Mouse (Mus musculus): Measurements from ENCODE around the gene Dnajb14. TPM values are rescaled to one million over a fixed set of nuclear protein-coding genes. Genes with fewer than 3 reads are reported as not detected.
A peak's percentile ranks its signal among the peaks of the same experiment; 100 is the strongest.

Dnajb14 gene
- polyA plus RNA-seq (2015; fragmentation: Nextera tagmentation; extraction: Ambion mirVana) = 12.9 and 14.4 TPM in 2 replicates

DNA sequence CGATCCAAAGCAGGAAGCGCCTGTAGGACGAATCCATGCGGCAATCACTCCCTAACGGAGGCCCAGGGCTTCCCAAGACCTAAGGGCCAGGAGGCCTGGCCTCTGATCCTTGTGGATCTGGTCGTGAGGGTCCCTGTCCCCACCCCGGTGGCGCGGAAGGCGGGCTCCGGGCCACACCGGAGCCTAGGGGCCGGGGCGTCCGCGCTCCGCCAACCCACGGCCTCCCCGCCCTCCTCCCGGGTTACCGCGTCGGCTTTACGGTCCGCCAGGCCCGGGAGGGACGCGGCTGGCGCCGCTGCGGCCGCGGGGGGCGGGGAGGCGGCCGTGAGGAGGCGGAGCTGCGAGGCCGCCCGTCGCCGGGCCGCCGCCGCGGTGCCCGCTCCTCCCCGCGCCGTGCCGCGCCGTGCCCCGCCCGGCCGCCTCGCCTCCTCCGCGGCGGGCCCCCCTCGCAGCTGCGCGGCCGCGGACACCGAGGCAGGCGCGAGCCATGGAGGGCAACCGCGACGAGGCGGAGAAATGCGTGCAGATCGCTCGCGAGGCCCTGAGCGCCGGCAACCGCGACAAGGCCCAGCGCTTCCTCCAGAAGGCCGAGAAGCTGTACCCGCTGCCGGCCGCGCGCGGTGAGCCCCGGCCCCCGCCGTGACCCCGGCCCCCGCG, at the start of gene Dnajb14:
Gene Dnajb14 (plus strand): TSS at position 239 of the 657 bp plus-strand sequence.
- Histone ChIP-seq H3K27ac (replicated peaks) (peak within 1 kb of the TSS; percentile 98), H3K9me3 (no peaks in the 10 kb centered on the region), H3K4me3 (peak within 1 kb of the TSS; percentile 75), H3K9ac (replicated peaks) (peak within 1 kb of the TSS; percentile 96), H3K4me2 (replicated peaks) (peak within 1 kb of the TSS; percentile 86), H3K27me3 (no peaks in the 10 kb centered on the region), H3K36me3 (peaks cover 2% of the 10 kb centered on the region; the same call in 1 of the 2 replicates), H3K4me1 (peaks cover 31% of the 10 kb centered on the region)
- 2% methylated on average over 61 of the region's 94 CpGs for WGBS
- ATAC-seq (replicated peaks) = peak; percentile 9; the same call in 1 of the 2 replicates

DNA sequence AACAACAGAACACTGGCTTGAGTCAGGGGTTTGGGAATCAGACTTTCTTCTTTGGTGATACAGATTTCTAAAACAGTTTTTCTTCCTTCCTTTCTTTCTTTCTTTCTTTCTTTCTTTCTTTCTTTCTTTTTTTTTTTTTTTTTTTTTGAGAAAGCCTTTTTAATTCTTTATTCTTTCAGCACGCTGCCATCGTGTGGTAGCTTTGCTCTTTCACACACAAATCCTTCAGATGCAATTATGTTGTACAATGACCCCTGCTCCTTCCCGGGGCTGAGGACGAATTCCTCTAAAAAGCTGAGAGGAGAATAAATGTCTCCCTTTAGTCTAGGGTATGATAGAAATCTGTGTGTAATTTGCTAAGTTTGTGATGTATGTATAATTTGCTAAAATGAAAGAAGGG, 48.8 kb upstream of the Dnajb14 start:
- H3K27me3 ChIP-seq = no peaks in the 10 kb centered on the region
- H3K9me3 ChIP-seq = no peaks in the 10 kb centered on the region
- under 1% methylated on average over 4 of the region's 4 CpGs for WGBS
- H3K4me1 ChIP-seq = no peaks in the 10 kb centered on the region
- no peak for ATAC-seq (replicated peaks)
- H3K27ac ChIP-seq (replicated peaks) = no peak overlapping the region
- no peak overlapping the region for H3K4me2 ChIP-seq (replicated peaks)
- H3K9ac ChIP-seq (replicated peaks) = no peak overlapping the region
- no peaks in the 10 kb centered on the region for H3K36me3 ChIP-seq
- no peak overlapping the region for H3K4me3 ChIP-seq

DNA sequence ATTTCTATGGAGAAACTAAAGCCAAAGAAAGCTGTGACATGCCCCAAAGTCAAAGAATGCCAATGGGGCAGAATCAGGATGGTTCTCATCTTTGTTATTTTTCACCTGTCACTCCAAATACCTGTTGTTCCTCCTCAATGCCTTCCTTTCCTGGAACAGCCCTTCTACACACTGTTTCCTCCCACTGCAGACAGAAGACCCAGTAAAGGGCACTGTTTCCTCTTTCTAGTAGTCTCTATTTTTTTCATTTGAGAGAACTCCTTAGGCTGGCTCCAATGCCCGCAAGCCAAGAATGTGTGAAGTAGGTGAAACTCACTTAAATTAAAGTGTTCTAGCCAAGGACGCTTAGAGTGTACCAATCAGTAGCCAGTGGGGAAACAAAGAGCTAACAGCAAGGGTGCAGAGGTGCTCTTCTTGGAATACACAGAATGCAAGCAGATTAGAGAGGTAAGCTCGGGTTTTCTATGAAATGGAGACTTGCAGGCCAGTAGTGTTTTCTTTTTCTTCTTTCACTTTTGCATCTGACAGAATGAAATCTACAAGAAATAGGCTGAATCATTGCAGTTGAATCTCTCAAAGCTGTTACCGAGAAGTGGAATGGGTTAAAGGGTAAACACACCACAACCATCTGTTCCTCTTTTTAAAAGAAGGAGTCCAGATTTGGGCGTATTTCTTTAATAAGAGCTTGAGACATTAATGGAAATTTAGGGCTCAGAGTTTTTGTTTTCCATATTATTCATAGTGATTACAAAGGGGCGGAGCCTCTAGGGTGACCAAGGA, 46.6 kb upstream of the Dnajb14 start:
- H3K36me3 ChIP-seq = no peaks in the 10 kb centered on the region
- no peak overlapping the region for H3K27ac ChIP-seq (replicated peaks)
- H3K4me1 ChIP-seq = no peaks in the 10 kb centered on the region
- ATAC-seq (replicated peaks) = no peak
- no peak overlapping the region for H3K4me3 ChIP-seq
- H3K9me3 ChIP-seq = no peaks in the 10 kb centered on the region
- WGBS = 66% methylated on average over 6 of the region's 6 CpGs
- H3K9ac ChIP-seq (replicated peaks) = no peak overlapping the region
- no peak overlapping the region for H3K4me2 ChIP-seq (replicated peaks)
- H3K27me3 ChIP-seq = no peaks in the 10 kb centered on the region

DNA sequence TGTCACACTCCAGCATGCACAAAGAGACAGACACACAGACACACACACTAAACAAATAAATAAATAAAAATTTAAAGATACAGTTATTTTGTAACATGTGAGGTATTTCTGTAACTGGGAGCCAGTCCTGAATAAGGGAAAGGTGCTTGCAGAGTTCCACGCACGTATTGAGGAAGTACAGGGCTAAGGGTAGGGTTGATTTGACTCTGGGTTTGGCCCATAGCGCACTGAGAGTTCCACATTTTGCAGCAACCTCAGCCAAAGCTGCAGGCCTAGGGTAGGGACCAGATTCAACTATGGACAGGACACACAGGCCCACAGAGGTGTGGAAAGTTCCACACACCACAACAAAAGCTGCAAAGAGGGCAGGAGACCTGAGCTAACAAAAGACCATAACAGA, 44.2 kb upstream of the Dnajb14 start:
- ATAC-seq (replicated peaks) = no peak
- 95% methylated on average over 3 of the region's 3 CpGs for WGBS

DNA sequence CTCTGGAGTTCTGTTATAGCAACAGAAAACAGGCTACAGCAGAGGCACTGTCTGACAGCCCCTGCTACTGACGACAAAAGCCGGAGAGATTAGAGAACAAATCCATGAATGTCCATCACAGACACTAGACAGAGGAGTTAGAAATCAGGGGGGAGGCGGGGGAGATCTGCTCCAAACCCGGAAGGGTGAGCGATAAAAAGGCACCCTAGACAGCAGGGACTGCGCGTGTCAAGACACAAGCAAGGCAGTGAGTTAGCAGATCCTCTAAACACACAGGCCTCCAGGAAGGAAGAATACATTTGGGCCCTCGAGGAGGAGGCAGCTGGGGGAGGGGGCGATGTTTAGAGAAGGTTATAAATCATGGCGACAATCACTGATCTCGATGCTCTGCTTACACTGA, 39.8 kb upstream of the Dnajb14 start:
- Histone ChIP-seq H3K9me3 (no peaks in the 10 kb centered on the region), H3K4me3 (no peak overlapping the region), H3K36me3 (no peaks in the 10 kb centered on the region), H3K9ac (replicated peaks) (no peak overlapping the region), H3K4me1 (no peaks in the 10 kb centered on the region), H3K27ac (replicated peaks) (no peak overlapping the region), H3K4me2 (replicated peaks) (no peak overlapping the region), H3K27me3 (no peaks in the 10 kb centered on the region)
- WGBS = 49% methylated on average over 11 of the region's 11 CpGs
- no peak for ATAC-seq (replicated peaks)

More for the DNA sequence above, 44.2 kb upstream of the Dnajb14 start:
- no peaks in the 10 kb centered on the region for H3K36me3 ChIP-seq
- no peaks in the 10 kb centered on the region for H3K27me3 ChIP-seq
- no peak overlapping the region for H3K4me3 ChIP-seq
- no peak overlapping the region for H3K27ac ChIP-seq (replicated peaks)
- no peak overlapping the region for H3K4me2 ChIP-seq (replicated peaks)
- H3K9ac ChIP-seq (replicated peaks) = no peak overlapping the region
- H3K9me3 ChIP-seq = no peaks in the 10 kb centered on the region
- no peaks in the 10 kb centered on the region for H3K4me1 ChIP-seq

DNA sequence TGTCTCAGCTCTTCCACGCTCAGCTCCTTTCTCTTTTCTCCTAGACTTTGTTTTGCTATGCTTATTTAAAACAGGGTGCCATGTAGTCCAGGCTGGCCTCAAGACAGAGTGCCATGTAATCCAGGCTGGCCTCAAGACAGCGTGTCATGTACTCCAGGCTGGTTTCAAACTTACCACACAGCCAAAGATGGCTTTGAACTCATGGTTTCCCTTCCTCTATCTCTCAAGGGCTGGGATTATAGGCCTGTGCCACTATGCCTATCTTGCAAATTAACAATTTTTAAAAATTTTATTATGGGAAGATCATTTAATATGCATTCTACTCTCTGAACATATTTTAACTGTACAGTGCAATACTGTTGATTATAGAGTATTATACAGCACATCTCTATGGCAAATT, 36.3 kb upstream of the Dnajb14 start:
- no peak overlapping the region for H3K9ac ChIP-seq (replicated peaks)
- ATAC-seq (replicated peaks) = no peak
- 86% methylated on average over 2 of the region's 2 CpGs for whole genome bisulfite sequencing
- no peaks in the 10 kb centered on the region for H3K4me1 ChIP-seq
- no peaks in the 10 kb centered on the region for H3K27me3 ChIP-seq
- H3K4me3 ChIP-seq = no peak overlapping the region
- no peak overlapping the region for H3K27ac ChIP-seq (replicated peaks)
- no peaks in the 10 kb centered on the region for H3K36me3 ChIP-seq
- no peaks in the 10 kb centered on the region for H3K9me3 ChIP-seq
- no peak overlapping the region for H3K4me2 ChIP-seq (replicated peaks)

DNA sequence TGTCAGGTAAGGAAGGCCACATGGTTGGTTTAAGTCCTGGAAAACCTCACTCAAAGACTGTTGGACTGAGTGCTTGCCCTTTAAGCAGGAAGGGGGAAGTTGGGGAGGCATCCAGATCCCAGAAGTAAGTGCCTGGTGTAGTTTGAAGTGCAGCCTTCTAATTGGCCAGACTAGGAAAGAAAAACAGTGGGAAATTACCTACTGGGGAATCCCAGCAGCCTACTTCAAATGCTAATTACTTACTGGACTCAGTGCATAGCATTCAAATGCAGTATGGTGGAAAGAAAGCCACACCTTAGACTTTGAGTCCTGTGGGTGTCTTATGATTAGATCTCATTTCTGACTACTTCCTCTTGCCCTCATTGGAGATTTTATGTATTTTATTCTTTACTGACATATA, 34.3 kb upstream of the Dnajb14 start:
- no peak overlapping the region for H3K4me2 ChIP-seq (replicated peaks)
- H3K4me3 ChIP-seq = no peak overlapping the region
- no peak overlapping the region for H3K9ac ChIP-seq (replicated peaks)
- no peaks in the 10 kb centered on the region for H3K9me3 ChIP-seq
- no peaks in the 10 kb centered on the region for H3K27me3 ChIP-seq
- no peaks in the 10 kb centered on the region for H3K4me1 ChIP-seq
- no peaks in the 10 kb centered on the region for H3K36me3 ChIP-seq
- H3K27ac ChIP-seq (replicated peaks) = no peak overlapping the region
- no peak for ATAC-seq (replicated peaks)

DNA sequence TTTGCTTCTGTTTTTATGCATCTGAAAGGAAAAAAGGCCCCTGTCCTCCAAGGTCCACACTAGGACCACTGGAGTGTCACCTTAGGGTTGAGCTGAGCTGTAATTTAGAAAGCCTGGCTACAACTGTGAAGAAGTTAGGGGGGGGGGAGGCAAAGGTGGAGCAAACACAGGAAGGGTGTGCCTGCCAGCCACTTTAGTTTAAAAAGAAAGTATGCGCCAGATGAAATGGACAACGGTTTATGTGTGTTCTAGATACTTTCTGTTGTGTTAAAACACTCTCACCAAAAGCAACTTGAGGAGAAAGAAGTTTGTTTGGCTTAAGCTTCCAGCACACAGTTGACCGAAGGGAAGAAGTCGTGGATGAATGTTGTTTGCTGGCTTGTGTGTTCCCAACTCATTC, 33.8 kb upstream of the Dnajb14 start:
- WGBS = 84% methylated on average over 4 of the region's 4 CpGs

DNA sequence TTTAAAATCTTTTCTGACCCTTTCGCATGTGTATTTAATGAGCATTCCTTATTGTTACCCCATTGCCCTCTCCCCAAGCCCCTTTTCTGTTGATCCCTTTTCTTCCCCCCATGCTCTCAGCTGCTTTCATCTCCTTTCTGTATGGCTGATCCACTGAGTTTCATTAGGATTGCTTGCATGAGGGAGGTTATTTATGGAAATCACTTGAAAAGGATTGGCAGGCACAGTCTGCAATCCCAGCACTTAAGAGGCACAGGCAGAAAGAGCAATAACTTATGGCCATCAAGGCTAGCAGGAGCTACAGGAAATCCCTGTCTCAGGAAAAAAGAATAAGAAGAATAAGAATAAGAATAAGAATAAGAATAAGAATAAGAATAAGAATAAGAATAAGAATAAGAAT, 30.9 kb upstream of the Dnajb14 start:
- no peaks in the 10 kb centered on the region for H3K36me3 ChIP-seq
- H3K27me3 ChIP-seq = no peaks in the 10 kb centered on the region
- H3K27ac ChIP-seq (replicated peaks) = no peak overlapping the region
- no peak overlapping the region for H3K4me2 ChIP-seq (replicated peaks)
- WGBS = 18% methylated on average over 1 of the region's 1 CpGs
- no peaks in the 10 kb centered on the region for H3K4me1 ChIP-seq
- no peaks in the 10 kb centered on the region for H3K9me3 ChIP-seq
- no peak overlapping the region for H3K4me3 ChIP-seq
- H3K9ac ChIP-seq (replicated peaks) = no peak overlapping the region
- ATAC-seq (replicated peaks) = no peak

More for the DNA sequence above, 33.8 kb upstream of the Dnajb14 start:
- no peak overlapping the region for H3K4me2 ChIP-seq (replicated peaks)
- H3K9me3 ChIP-seq = no peaks in the 10 kb centered on the region
- ATAC-seq (replicated peaks) = no peak
- no peaks in the 10 kb centered on the region for H3K4me1 ChIP-seq
- H3K4me3 ChIP-seq = no peak overlapping the region
- no peaks in the 10 kb centered on the region for H3K36me3 ChIP-seq
- H3K27me3 ChIP-seq = no peaks in the 10 kb centered on the region
- H3K27ac ChIP-seq (replicated peaks) = no peak overlapping the region
- H3K9ac ChIP-seq (replicated peaks) = no peak overlapping the region

DNA sequence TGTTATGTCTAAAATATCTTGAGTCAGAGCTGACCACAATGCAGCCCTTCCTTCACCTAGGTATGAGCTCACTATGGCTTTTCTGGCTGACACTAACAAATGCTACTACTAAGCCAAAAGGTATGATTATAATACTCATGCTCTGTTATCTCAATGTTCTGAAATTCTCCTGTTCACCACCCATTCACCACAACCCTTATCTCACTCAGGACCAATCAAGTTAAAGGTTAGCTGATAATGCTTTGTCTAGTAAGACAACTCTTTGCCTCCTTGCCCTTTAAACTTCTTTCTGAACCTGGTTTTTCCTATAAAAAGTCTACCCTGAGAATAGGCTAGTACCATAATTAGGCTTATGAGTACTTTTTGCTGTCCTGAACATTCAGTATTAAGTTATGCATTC, 29.3 kb upstream of the Dnajb14 start:
- H3K4me1 ChIP-seq = no peaks in the 10 kb centered on the region
- H3K9ac ChIP-seq (replicated peaks) = no peak overlapping the region
- no peak overlapping the region for H3K27ac ChIP-seq (replicated peaks)
- no peaks in the 10 kb centered on the region for H3K36me3 ChIP-seq
- H3K27me3 ChIP-seq = no peaks in the 10 kb centered on the region
- H3K4me3 ChIP-seq = no peak overlapping the region
- ATAC-seq (replicated peaks) = no peak
- no peak overlapping the region for H3K4me2 ChIP-seq (replicated peaks)
- H3K9me3 ChIP-seq = no peaks in the 10 kb centered on the region

DNA sequence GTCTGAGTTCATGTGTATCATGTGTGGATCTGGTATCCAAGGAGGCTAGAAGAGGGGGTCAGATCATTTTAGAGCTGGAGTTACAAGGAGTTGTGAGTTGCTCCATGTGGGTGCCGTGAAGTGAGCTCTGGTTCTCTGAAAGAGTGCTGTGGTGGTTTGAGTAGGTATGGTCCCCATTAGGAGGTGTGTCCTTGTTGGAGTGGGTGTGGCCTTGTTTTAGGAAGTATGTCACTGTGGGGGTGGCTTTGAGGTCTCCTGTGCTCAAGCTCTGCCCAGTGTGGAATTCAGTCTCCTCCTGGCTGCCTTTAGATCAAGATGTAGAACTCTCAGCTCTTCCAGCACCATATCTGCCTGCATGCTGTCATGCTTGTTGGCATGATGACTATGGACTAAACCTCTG, 24.5 kb upstream of the Dnajb14 start:
- H3K4me3 ChIP-seq = no peak overlapping the region
- no peak overlapping the region for H3K9ac ChIP-seq (replicated peaks)
- 91% methylated on average over 1 of the region's 1 CpGs for WGBS
- no peaks in the 10 kb centered on the region for H3K9me3 ChIP-seq
- no peak for ATAC-seq (replicated peaks)
- H3K4me2 ChIP-seq (replicated peaks) = no peak overlapping the region
- H3K27ac ChIP-seq (replicated peaks) = no peak overlapping the region
- H3K36me3 ChIP-seq = no peaks in the 10 kb centered on the region
- H3K4me1 ChIP-seq = no peaks in the 10 kb centered on the region
- H3K27me3 ChIP-seq = no peaks in the 10 kb centered on the region

DNA sequence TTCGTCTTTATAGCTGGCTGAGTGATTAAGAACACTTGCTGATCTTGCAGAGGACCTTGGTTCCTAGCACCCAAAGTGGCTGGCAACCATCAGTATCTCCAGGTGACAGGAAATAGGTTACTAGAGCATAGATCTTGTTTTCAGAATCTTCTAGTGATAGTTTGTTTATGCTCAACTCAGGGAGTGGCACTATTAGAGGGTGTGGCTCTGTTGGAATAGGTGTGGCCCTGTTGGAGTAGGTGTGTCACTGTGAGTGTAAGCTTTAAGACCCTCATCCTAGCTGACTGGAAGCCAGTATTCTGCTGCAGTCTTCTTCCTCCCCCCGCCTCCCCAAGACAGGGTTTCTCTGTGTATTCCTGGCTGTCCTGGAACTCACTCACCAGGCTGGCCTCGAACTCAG, 23.2 kb upstream of the Dnajb14 start:
- Histone ChIP-seq H3K36me3 (no peaks in the 10 kb centered on the region), H3K9me3 (no peaks in the 10 kb centered on the region), H3K4me3 (no peak overlapping the region), H3K4me2 (replicated peaks) (no peak overlapping the region), H3K4me1 (no peaks in the 10 kb centered on the region), H3K9ac (replicated peaks) (no peak overlapping the region), H3K27ac (replicated peaks) (no peak overlapping the region), H3K27me3 (no peaks in the 10 kb centered on the region)
- no peak for ATAC-seq (replicated peaks)
- WGBS = 84% methylated on average over 3 of the region's 3 CpGs

DNA sequence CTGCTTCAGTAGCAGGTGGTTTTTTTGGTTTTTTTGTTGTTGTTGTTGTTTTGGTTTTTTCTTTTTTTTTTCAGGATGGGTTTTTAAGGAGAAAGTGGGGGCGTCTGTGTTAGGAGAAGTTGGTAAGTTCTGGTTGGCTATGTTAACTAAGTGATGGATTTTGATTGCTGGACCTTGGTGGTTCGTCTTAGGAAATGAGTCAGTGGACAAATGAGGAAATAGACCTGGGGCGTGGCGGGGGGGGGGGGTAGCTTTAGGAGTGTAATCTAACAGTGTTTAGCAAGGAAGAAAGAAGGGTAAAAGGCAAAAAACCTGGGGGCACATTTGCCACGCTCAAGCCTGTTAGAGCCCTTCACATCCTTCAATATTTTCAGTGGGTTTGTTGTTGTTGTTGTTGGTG, 20.9 kb upstream of the Dnajb14 start:
- no peak for ATAC-seq (replicated peaks)
- no peaks in the 10 kb centered on the region for H3K4me1 ChIP-seq
- H3K27me3 ChIP-seq = no peaks in the 10 kb centered on the region
- H3K9me3 ChIP-seq = no peaks in the 10 kb centered on the region
- no peak overlapping the region for H3K4me3 ChIP-seq
- H3K4me2 ChIP-seq (replicated peaks) = no peak overlapping the region
- H3K27ac ChIP-seq (replicated peaks) = no peak overlapping the region
- 87% methylated on average over 5 of the region's 5 CpGs for WGBS
- H3K36me3 ChIP-seq = no peaks in the 10 kb centered on the region
- no peak overlapping the region for H3K9ac ChIP-seq (replicated peaks)
